12 mouse cellular contexts compared by ENCODE assay signal in genomic region chrX:103183536-103183935, GRCm38 (mm10). TPM values are rescaled to one million over a fixed set of nuclear protein-coding genes. Genes with fewer than 3 reads are reported as not detected.
A peak's percentile ranks its signal among the peaks of the same experiment; 100 is the strongest.
DNase-seq lines count a peak whose midpoint lies in the region; ATAC-seq and TF ChIP-seq lines count a peak whose summit lies in the region.
"Had no signal": no experiment of that assay in that cellular context is flagged by ENCODE, and none has a peak within 500 bp of the region (broad histone marks: within the 10 kb centered on the region; RNA-seq: fewer than 3 reads in every experiment).

No protein-coding gene starts in this region.

- no peaks in the 10 kb centered on the region for H3K9me3 ChIP-seq in midbrain, embryonic 14.5 days (ENCODE audit: control insufficient read depth, low read length)
- H3K9me3 ChIP-seq: limb, embryonic 12.5 days had no signal

- peak; percentile 49 to 62 for DNase-seq in cerebellum, adult 18-20 months
- DNase-seq in layer of hippocampus, adult 2 months (ENCODE audit: low spot score in 2 of 2): peak in 1 of 2 experiments; percentile 37
- DNase-seq in layer of hippocampus, adult 8-10 months (ENCODE audit: low spot score in 2 of 2): no peak
- DNase-seq in adipocyte (ENCODE audit: low spot score): peak; percentile 2
- DNase-seq in midbrain, embryonic 14.5 days: peak; percentile 69
- DNase-seq in thymus, adult 18-20 months: no peak
- DNase-seq in right cerebral cortex, postnatal 36 days (ENCODE audit: low spot score in 2 of 2): no peak
- DNase-seq: adrenal gland, adult 8-10 months; kidney, adult 11 months had no signal

- no peaks in the 10 kb centered on the region for H3K4me1 ChIP-seq in midbrain, embryonic 14.5 days (ENCODE audit: control insufficient read depth, insufficient read depth, low read length)
- H3K4me1 ChIP-seq: limb, embryonic 12.5 days had no signal

- no peak overlapping the region for H3K9ac ChIP-seq in midbrain, embryonic 14.5 days (replicated peaks; ENCODE audit: low read length)
- H3K9ac ChIP-seq: limb, embryonic 12.5 days had no signal

- peak overlapping the region; percentile 61 for H3K4me3 ChIP-seq in layer of hippocampus, adult 2 months
- H3K4me3 ChIP-seq in midbrain, embryonic 14.5 days (replicated peaks; ENCODE audit: low read depth, low read length): 0 out of 2 replicates have a peak overlapping the region, but pooled peaks have one; percentile 10
- H3K4me3 ChIP-seq: erythroblast, embryonic 14.5 days; limb, embryonic 12.5 days had no signal

- no peak for ATAC-seq in cerebellum, adult (ENCODE audit: insufficient number of reproducible peaks, low FRiP score, low TSS enrichment)
- no peak for ATAC-seq in midbrain, embryonic 14.5 days (ENCODE audit: low FRiP score, low TSS enrichment)

- peak overlapping the region; percentile 47 for H3K4me2 ChIP-seq in midbrain, embryonic 14.5 days (ENCODE audit: low read length)
- H3K4me2 ChIP-seq: limb, embryonic 12.5 days had no signal

- peak; percentile 74 for TF ChIP-seq CTCF in layer of hippocampus, adult 2 months (conservative IDR thresholded peaks at IDR 0.05)

- no peak overlapping the region for H3K27ac ChIP-seq in layer of hippocampus, adult 2 months
- H3K27ac ChIP-seq in midbrain, embryonic 14.5 days (replicated peaks; ENCODE audit: low read depth, low read length): no peak overlapping the region
- H3K27ac ChIP-seq: limb, embryonic 12.5 days had no signal

- no peaks in the 10 kb centered on the region for H3K36me3 ChIP-seq in midbrain, embryonic 14.5 days (ENCODE audit: control insufficient read depth, insufficient read depth, low read length)
- H3K36me3 ChIP-seq: limb, embryonic 12.5 days had no signal

- peaks cover 6% of the 10 kb centered on the region for H3K27me3 ChIP-seq in midbrain, embryonic 14.5 days (ENCODE audit: control insufficient read depth, insufficient read depth, low read length)

RNA-seq across cellular contexts. Expression of gene Nap1l2, which starts 2.9 kb away (rescaled TPM):
- total RNA-seq in layer of hippocampus, adult 2 months (2021): 10 to 100 TPM; 74.2 to 84.0 TPM
- 10 to 100 TPM; 75.0 to 94.8 (median 88.8) TPM for total RNA-seq in layer of hippocampus, adult 8-10 months (2022)
- polyA plus RNA-seq in midbrain, embryonic 14.5 days (2014; fragmentation: Nextera tagmentation; extraction: Ambion mirVana): 73.2 and 81.2 TPM in 2 replicates
- polyA plus RNA-seq: erythroblast, embryonic 14.5 days had no signal

Comparison
In these comparisons a context has a peak if more than half of its experiments do, and no peak if none do; other contexts are left out.
1. DNase-seq: peak in cerebellum, adult 18-20 months (2 of 2), adipocyte (single experiment) and midbrain, embryonic 14.5 days (single experiment); none in layer of hippocampus, adult 8-10 months (0 of 2), thymus, adult 18-20 months (0 of 2) and right cerebral cortex, postnatal 36 days (0 of 2).